Mouse (Mus musculus) neural tube, embryonic 11.5 days (tissue): ENCODE data around the gene Nadk2. TPM values are rescaled to one million over a fixed set of nuclear protein-coding genes. Genes with fewer than 3 reads are reported as not detected.
A peak's percentile ranks its signal among the peaks of the same experiment; 100 is the strongest.

Experiments
- ATAC-seq: fragments of 200-750 bp; cut with Nextera tagmentation; 2 replicates; pipeline ENCODE4 v1.8.0; 2017; ENCODE audit warnings: moderate number of reproducible peaks, mild to moderate bottlenecking, moderate TSS enrichment, moderate library complexity; ENCODE audit not compliant: insufficient read depth, low FRiP score, low TSS enrichment
- DNase-seq: peaks from one replicate; pipeline ENCODE4 v3.0.0-alpha.2; 2015; ENCODE audit warnings: low spot score
- H3K27ac ChIP-seq: fragments of 300-500 bp; sonication (generic); 2 replicates; pipeline ENCODE4 v1.5.1; 2014; ENCODE audit warnings: low read depth, mild to moderate bottlenecking, low read length
- H3K27me3 ChIP-seq: fragments of 300-500 bp; sonication (generic); 2 replicates; pipeline ENCODE4 v1.6.1; 2014; ENCODE audit warnings: mild to moderate bottlenecking, low read length, mixed read lengths; ENCODE audit not compliant: control insufficient read depth, insufficient read depth
- H3K36me3 ChIP-seq: fragments of 300-500 bp; sonication (generic); 2 replicates; pipeline ENCODE4 v1.6.1; 2014; ENCODE audit warnings: mild to moderate bottlenecking, low read length, moderate library complexity, mixed read lengths; ENCODE audit not compliant: control insufficient read depth, insufficient read depth
- H3K4me1 ChIP-seq: fragments of 300-500 bp; sonication (generic); 2 replicates; pipeline ENCODE4 v1.6.1; 2014; ENCODE audit warnings: low read length, mixed read lengths; ENCODE audit not compliant: control insufficient read depth, insufficient read depth
- H3K4me2 ChIP-seq: fragments of 300-500 bp; sonication (generic); 2 replicates; pipeline ENCODE4 v1.6.1; 2014; ENCODE audit warnings: low read depth, mild to moderate bottlenecking, moderate library complexity
- H3K4me3 ChIP-seq: fragments of 300-500 bp; sonication (generic); 2 replicates; pipeline ENCODE4 v1.5.1; 2014; ENCODE audit warnings: low read depth, low read length
- H3K9ac ChIP-seq: fragments of 300-500 bp; sonication (generic); 2 replicates; pipeline ENCODE4 v1.6.1; 2014; ENCODE audit warnings: mild to moderate bottlenecking, low read length
- H3K9me3 ChIP-seq: fragments of 300-500 bp; sonication (generic); 2 replicates; pipeline ENCODE4 v1.6.1; 2016; ENCODE audit warnings: low read length; ENCODE audit not compliant: control insufficient read depth
- WGBS: fragments of 180-500 bp; shearing (Covaris S2); extraction: QIAGEN DNeasy Blood & Tissue Kit; methylation state at CpG from one replicate; pipeline ENCODE4 v1.1.7; 2014; 5-methylcytosine and 5-hydroxymethylcytosine counted together
- polyA plus RNA-seq: library from polyadenylated mRNA; unstranded; fragments of >200 nt; fragmentation: Nextera tagmentation; extraction: Ambion mirVana; gene quantifications from 2 replicates; pipeline ENCODE4 v1.2.1, GENCODE M21; 2014

Nadk2 gene
- polyA plus RNA-seq, 1 experiment from 2014 or later = 34.9 TPM

DNA sequence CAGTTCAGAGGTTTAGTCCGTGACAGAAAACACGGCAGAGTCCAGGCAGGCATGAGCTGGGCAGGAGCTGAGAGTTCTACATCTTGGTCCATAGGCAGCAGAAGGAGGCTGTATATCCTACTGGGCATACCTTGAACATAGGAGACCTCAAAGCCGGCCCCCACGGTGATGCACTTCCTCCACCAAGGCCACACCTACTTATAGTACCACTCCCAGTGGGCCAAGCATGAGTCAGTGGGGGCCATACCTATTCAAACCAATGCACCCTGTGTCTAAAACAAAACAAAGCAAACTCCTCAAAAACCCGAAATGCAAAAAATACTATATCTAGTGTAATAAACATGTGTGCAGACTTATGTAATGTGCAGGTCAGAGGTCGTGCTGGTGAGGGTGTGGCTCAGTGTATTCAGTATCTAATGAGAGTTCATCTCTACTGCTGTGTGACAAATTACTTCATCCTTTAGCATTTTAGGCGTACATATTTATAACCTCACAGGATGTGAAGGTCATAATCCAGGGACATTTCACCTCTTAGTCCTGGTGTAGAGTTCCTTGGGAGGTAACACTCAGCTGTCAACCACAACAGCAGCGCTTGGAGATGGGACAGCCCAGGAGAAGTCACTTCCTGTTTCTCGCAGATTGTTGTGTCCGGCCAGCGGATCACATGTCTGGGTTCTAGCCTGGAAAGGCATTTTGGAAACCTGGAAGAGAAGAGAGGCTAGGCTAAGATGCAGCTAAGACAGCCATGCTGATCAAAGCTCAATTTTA lies 22.7 kb downstream of the Nadk2 start:
- H3K4me3 ChIP-seq = no peak overlapping the region
- no peak overlapping the region for H3K27ac ChIP-seq
- DNase-seq = no peak
- peaks cover 3% of the 10 kb centered on the region; the same call in 1 of the 2 replicates for H3K36me3 ChIP-seq
- no peak overlapping the region for H3K4me2 ChIP-seq
- no peaks in the 10 kb centered on the region for H3K4me1 ChIP-seq
- no peaks in the 10 kb centered on the region for H3K27me3 ChIP-seq
- peak; percentile 35 for ATAC-seq
- H3K9ac ChIP-seq = no peak overlapping the region
- no peaks in the 10 kb centered on the region for H3K9me3 ChIP-seq
- WGBS = 73% methylated on average over 11 of the region's 11 CpGs

- WGBS = 25% methylated on average over 13 of the region's 13 CpGs
- Histone ChIP-seq H3K9ac (no peak overlapping the region), H3K4me2 (no peak overlapping the region), H3K4me1 (no peaks in the 10 kb centered on the region), H3K27me3 (no peaks in the 10 kb centered on the region), H3K36me3 (peaks cover 3% of the 10 kb centered on the region; the same call in 1 of the 2 replicates), H3K27ac (no peak overlapping the region), H3K9me3 (no peaks in the 10 kb centered on the region), H3K4me3 (no peak overlapping the region)
- DNase-seq (peak; percentile 62), ATAC-seq (peak; percentile 93)
These were observed 23.3 kb downstream of the Nadk2 start for GRCm38 (mm10) chr15:9094366-9094750.

GRCm38 (mm10) chr15:9096865-9097264 lies 25.8 kb downstream of the Nadk2 start:
- H3K36me3 ChIP-seq = peaks cover 3% of the 10 kb centered on the region; the same call in 1 of the 2 replicates
- H3K27ac ChIP-seq = no peak overlapping the region
- H3K4me3 ChIP-seq = no peak overlapping the region
- no peaks in the 10 kb centered on the region for H3K27me3 ChIP-seq
- no peak for DNase-seq
- no peaks in the 10 kb centered on the region for H3K9me3 ChIP-seq
- 94% methylated on average over 4 of the region's 4 CpGs for WGBS
- H3K4me1 ChIP-seq = no peaks in the 10 kb centered on the region
- no peak overlapping the region for H3K4me2 ChIP-seq
- no peak for ATAC-seq
- no peak overlapping the region for H3K9ac ChIP-seq

DNA sequence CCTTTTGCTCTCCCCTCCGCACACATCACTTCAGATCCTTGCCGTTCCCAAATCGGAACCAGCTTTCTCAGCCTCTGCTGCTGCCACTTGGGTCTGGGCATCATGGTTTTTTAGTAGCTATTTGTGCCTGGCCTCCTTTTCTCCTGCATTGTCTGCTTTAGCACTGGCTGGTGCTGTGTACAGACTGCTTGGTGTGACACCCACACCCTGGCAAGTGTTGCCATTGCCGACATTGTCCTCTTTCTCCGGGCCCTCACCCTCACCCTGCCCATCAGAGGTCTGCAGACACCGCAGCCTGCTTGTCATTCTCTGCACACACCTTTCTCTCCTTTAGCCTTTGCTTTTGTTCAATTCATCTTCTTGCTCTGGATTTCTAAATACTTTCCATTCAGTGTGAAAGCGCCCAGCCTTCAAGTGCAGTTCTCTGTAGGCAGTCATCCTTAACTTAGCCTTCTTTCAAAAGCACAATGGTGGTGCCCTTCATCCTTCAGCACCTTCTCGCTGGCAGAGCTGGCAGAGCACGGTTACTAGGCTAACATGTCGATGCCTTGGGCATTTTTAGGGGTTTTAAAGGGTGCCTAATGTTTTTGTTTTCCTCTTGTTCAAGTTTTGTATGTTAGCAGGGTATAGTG lies 29.5 kb downstream of the Nadk2 start:
- H3K9me3 ChIP-seq = no peaks in the 10 kb centered on the region
- H3K4me2 ChIP-seq = no peak overlapping the region
- no peak for ATAC-seq
- no peak overlapping the region for H3K4me3 ChIP-seq
- H3K9ac ChIP-seq = no peak overlapping the region
- H3K27me3 ChIP-seq = no peaks in the 10 kb centered on the region
- no peaks in the 10 kb centered on the region for H3K4me1 ChIP-seq
- H3K27ac ChIP-seq = no peak overlapping the region
- no peak for DNase-seq
- WGBS = 94% methylated on average over 10 of the region's 10 CpGs
- H3K36me3 ChIP-seq = peaks cover 2% of the 10 kb centered on the region; the same call in 1 of the 2 replicates

- DNase-seq = no peak
- Histone ChIP-seq H3K4me3 (no peak overlapping the region), H3K27ac (no peak overlapping the region), H3K27me3 (no peaks in the 10 kb centered on the region), H3K9ac (no peak overlapping the region), H3K4me1 (no peaks in the 10 kb centered on the region), H3K4me2 (no peak overlapping the region), H3K9me3 (no peaks in the 10 kb centered on the region), H3K36me3 (peaks cover 2% of the 10 kb centered on the region; the same call in 1 of the 2 replicates)
- ATAC-seq = no peak
- WGBS = 82% methylated on average over 13 of the region's 13 CpGs
These were observed 35.4 kb downstream of the Nadk2 start for GRCm38 (mm10) chr15:9106303-9107074.

DNA sequence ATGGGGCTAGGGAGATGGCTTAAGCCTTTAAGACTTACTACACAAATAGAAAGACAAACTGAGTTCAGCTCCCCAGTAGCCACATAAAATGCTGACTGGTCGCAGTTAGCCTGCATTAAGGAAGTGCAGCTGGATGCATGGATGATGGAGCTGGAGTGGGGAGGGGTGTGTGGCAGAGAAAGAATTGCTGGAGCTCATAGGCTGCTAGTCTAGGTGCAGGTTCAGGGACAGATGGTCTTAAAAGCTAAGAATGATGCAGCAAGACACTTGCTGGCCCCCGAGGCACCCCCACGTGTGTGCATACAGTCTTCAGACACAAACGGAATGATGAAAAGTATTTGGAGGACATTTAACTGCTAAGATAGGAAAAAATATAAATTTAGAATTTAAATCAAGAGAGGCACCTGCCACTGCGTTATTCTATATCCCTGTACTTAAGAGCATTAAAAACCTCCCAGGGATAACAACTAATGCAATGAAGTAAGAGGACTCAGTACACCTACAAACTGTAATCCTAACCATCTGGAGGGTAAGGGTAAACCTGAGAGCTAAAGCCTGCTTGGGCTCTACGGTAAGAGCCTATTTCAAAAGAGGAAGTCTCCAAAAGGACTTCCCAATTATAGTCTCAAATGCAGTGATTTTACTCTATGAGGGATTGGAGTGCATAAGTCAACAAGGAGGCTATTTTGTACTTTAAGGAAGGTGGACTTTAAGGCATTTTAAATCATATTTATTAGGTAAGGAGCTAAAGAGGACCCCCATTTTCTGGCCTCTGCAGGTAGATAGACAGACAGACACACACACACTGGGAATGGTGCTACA lies 39.7 kb downstream of the Nadk2 start:
- WGBS = 89% methylated on average over 6 of the region's 6 CpGs
- Histone ChIP-seq H3K4me1 (no peaks in the 10 kb centered on the region), H3K27ac (no peak overlapping the region), H3K36me3 (peaks cover 7% of the 10 kb centered on the region), H3K4me3 (no peak overlapping the region), H3K9ac (no peak overlapping the region), H3K9me3 (no peaks in the 10 kb centered on the region), H3K27me3 (no peaks in the 10 kb centered on the region), H3K4me2 (no peak overlapping the region)
- DNase-seq = no peak
- ATAC-seq = no peak

DNA sequence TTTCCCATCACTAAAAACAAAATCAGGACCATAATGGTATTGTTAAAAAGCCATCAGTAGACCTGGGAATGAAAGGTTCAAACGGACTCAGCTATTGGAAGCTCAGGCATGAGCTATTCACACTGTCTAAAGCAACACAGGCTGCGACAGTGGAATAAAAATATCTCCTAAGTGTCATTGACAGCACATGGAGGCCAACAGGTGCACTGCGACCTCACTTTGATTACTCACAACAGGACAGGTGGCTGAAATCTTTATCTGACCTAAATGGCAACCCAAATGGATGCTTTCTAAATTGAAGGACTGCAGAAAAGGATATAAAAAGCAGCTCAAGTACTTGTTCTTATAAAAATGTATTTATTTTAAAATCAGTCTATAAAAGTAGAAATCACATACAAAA lies 40.6 kb downstream of the Nadk2 start:
- no peak for DNase-seq
- no peak overlapping the region for H3K4me2 ChIP-seq
- H3K36me3 ChIP-seq = peaks cover 9% of the 10 kb centered on the region
- no peaks in the 10 kb centered on the region for H3K9me3 ChIP-seq
- no peaks in the 10 kb centered on the region for H3K4me1 ChIP-seq
- H3K27ac ChIP-seq = no peak overlapping the region
- no peaks in the 10 kb centered on the region for H3K27me3 ChIP-seq
- H3K4me3 ChIP-seq = no peak overlapping the region
- 81% methylated on average over 3 of the region's 3 CpGs for WGBS
- no peak overlapping the region for H3K9ac ChIP-seq
- ATAC-seq = no peak

GRCm38 (mm10) chr15:9113556-9113955 lies 42.5 kb downstream of the Nadk2 start:
- Histone ChIP-seq H3K36me3 (peaks cover 9% of the 10 kb centered on the region), H3K4me1 (no peaks in the 10 kb centered on the region), H3K4me2 (no peak overlapping the region), H3K9ac (no peak overlapping the region), H3K27me3 (no peaks in the 10 kb centered on the region), H3K27ac (no peak overlapping the region), H3K4me3 (no peak overlapping the region), H3K9me3 (no peaks in the 10 kb centered on the region)
- 90% methylated on average over 9 of the region's 9 CpGs for WGBS
- DNase-seq (no peak), ATAC-seq (no peak)
